Mouse (Mus musculus) right cerebral cortex, postnatal 25 days (tissue): ENCODE data around the gene Nkd2.

Source experiments
- DNase-seq: peaks from one replicate; pipeline ENCODE4 v3.0.0; 2022

The Nkd2 gene

GRCm38 (mm10) chr13:73847465-73847836 lies at the start of gene Nkd2:
Gene Nkd2 (minus strand): TSS chr13:73847631.
- peak; percentile 78 for DNase-seq

- no peak for DNase-seq
Observed at GRCm38 (mm10) chr13:73892493-73893178, 45.2 kb upstream of the Nkd2 start.

GRCm38 (mm10) chr13:73887415-73887874 lies 40.0 kb upstream of the Nkd2 start:
- no peak for DNase-seq

- DNase-seq: no peak
Observed at GRCm38 (mm10) chr13:73886601-73887000, 39.2 kb upstream of the Nkd2 start.

- DNase-seq: no peak
Observed at GRCm38 (mm10) chr13:73886066-73886465, 38.6 kb upstream of the Nkd2 start.

DNA sequence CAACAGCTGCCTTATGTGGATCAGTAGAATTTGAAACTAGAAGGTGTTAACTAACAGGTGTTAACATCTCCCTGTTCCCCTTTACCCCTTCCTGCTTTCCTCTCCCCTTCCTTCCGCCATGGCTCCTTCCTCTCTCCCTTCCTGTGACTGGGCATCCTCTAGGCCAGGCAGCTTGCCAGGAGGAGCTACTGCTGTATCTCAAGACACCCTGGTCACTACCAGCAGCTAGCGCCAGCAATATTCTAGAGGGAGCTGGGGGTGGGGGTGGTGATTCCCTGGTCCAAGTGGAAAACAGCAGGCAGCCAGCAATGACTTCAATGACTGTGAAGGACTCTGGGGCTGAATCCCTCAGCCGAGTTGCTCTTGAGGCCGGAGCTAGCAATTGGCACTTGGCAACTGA lies 38.2 kb upstream of the Nkd2 start:
- no peak for DNase-seq

GRCm38 (mm10) chr13:73881347-73881746 lies 33.9 kb upstream of the Nkd2 start:
- no peak for DNase-seq

- no peak for DNase-seq
Observed at GRCm38 (mm10) chr13:73879824-73880223, 32.4 kb upstream of the Nkd2 start.

DNA sequence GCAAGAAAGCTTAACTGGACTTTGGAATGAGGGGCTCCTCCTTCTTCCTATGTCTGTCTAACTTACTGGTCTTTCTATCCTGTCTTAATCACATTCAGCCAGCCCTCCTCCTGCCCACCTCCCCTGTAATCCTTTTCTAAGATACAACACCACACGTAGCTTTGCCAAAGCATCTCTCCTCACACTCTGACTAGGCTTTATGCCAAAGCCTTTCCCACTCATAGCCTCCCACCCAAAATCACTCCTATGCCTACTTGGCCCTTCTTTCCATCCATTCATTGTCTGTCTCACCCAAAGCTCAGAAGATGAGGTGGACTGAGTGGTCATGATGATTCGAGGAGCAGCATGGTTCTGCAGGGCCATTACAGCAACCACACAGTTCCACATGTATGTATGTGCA lies 24.7 kb upstream of the Nkd2 start:
- DNase-seq: peak; percentile 19

- DNase-seq: peak; percentile 21
Observed at GRCm38 (mm10) chr13:73846589-73847464, 604 bp downstream of the Nkd2 start.

DNA sequence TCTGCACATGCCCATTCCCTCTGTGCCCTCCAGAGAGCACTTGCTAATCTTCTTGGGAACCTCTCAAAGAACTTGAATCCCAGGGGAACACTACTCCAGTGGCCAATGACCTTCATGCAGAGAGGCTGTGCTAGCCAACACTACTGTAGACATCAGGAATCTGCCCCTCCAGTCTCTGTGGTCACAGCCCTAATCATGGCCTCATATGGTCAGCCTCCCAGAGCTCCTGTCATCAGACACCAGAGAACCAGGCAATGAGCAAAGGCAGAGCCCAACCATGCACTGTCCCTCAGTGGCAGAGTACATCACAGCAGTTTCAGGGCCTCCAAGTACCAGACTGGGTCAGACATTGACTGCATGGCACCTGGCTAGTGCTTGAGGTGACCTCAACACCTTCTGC lies 4.7 kb downstream of the Nkd2 start:
- no peak for DNase-seq

DNA sequence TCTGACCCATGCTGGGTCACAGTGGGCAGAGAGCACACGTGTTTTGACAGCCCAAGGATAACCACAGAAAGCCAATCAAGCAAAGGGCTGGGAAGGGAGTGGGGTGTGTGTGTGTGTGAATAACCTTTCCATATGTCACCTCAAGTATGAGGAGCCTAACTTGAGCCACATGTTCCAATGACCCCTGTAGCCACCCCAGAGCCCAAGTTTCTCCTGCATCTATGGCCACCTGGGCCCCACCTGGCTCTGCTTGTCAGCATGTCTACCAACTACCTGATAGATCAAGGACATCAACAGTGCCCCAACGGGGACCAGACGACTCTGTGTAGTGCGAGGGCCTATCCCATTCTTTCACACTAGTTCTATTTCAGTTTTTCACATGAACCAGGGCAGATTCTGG lies 7.7 kb downstream of the Nkd2 start:
- no peak for DNase-seq

GRCm38 (mm10) chr13:73839137-73839548 lies 8.3 kb downstream of the Nkd2 start:
- no peak for DNase-seq

- DNase-seq: no peak
Observed at GRCm38 (mm10) chr13:73837708-73838107, 9.7 kb downstream of the Nkd2 start.

DNA sequence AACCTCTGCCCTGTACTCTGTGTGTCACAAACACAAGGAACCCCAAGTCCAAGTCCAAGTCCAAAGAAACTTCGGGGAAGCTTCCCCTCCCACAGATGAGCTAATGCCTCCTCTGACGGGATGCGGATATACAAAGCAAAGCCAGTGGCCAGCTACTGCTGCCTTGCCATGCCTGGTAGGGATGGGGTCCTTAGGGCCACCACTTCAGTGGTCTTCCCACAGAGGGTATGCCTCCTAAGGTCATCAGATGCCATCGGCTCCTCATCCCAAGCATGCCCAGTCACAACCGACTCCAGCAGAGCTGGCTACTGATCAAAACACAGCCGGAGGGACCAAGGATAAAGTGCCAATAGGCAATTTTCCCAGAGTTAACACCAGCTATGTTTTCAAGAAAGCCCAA lies 10.9 kb downstream of the Nkd2 start:
- DNase-seq: no peak

DNA sequence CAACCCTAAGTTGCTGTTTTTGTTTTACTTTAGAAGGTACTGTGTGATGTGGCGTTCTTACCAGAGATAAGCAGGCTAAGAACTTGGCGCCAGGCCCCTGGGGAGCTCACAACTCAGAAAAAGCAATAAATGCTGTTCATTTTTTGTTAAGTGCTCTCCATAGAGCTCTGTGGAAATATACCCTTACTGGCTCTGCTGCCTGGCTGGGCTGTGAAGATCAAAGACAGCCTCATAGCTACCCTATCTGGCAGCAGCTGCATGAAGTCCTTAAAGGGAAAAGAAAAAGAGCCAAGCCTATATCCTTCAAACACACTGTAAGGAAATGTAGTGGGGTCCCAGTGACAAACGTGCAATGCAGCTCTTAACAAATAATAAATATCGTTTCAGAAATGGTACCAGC lies 11.6 kb downstream of the Nkd2 start:
- DNase-seq: no peak

DNA sequence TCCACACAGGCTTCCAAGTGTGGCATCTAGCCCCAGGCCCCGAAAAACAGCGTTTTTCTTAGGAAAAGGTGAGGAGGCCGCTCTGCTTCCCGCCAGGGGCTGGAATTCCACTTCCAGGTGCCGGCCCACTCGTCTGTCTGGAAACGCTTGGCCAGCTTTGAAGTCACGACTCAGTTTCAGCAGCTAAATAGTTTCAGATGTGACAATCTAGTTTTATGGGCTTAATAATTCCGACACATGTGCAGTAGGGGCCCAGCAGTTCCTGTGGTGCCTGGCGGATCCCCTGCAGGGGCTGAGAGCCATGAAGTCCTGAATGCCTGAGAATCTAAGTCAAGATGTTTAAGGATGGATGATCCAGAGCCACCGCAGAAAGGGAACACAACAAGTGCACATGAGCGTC lies 13.6 kb downstream of the Nkd2 start:
- DNase-seq: no peak

- peak; percentile 25 for DNase-seq
Observed at GRCm38 (mm10) chr13:73831486-73831885, 15.9 kb downstream of the Nkd2 start.

GRCm38 (mm10) chr13:73827243-73827642 lies 20.2 kb downstream of the Nkd2 start:
- no peak for DNase-seq

DNA sequence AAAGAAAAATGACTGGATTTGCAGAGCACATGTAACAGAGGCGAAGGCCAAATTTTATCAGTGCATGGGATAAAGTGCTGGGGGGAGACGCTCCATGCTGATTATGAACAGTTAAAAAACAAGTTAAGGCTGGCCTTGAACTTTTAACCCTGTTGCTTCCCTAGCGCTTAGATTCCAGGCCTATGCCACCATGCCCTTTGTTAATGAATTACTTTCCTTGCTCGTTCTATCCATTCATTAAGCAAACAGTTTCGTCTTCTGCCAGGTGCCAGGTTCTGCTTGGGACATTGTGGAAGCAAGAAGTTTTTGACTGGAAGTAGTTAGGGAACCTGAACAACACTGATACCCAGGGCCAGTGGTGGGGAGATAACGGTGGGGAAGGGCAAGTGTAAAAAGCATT lies 23.7 kb downstream of the Nkd2 start:
- no peak for DNase-seq

DNA sequence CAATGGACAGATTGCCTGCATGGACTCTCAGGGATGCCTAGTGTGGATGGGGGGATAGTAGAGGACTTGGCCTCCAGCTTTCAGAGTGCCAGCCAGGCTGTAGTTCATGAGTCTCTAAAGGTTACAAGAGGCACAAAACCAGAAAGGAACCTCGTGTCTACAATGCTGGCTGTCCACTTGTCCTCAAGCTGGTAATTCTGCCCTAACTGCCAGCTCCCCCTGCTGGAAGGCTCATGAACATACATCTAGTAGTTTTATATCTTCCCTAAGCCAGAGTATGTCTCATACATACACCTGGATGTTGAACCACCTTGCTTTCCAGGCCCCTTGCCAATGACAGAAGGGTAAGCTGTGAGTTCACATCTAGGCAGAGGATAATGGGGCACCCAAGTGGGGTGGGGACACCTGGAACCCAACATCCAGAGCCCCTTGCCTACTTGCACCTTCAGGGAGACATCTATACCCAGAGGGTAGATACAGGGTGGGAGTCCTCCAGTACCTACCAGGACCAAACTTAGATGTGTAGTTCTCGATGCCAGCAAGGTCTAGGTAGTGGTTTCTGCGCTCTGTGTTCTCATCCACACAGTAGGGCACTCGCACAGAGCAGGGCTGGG lies 25.1 kb downstream of the Nkd2 start:
- DNase-seq: peak; percentile 35

- no peak for DNase-seq
Observed at GRCm38 (mm10) chr13:73821251-73821650, 26.2 kb downstream of the Nkd2 start.

- no peak for DNase-seq
Observed at GRCm38 (mm10) chr13:73818921-73819320, 28.5 kb downstream of the Nkd2 start.

GRCm38 (mm10) chr13:73816338-73816737 lies 31.1 kb downstream of the Nkd2 start:
- no peak for DNase-seq
